Mouse (Mus musculus): ENCODE results near the gene Zfp628. TPM values are rescaled to one million over a fixed set of nuclear protein-coding genes. Genes with fewer than 3 reads are reported as not detected.
A peak's percentile ranks its signal among the peaks of the same experiment; 100 is the strongest.

The Zfp628 gene
- polyA plus RNA-seq, 1 experiment from 2014 or later = 3.3 TPM

- Histone ChIP-seq H3K4me3 (replicated peaks) (no peak within 1 kb of the TSS), H3K27ac (peak within 1 kb of the TSS; percentile 93), H3K4me2 (peak within 1 kb of the TSS; percentile 57), H3K27me3 (replicated peaks) (no peaks in the 10 kb centered on the region), H3K4me1 (peaks cover 52% of the 10 kb centered on the region), H3K36me3 (peaks cover 6% of the 10 kb centered on the region; the same call in 1 of the 2 replicates), H3K9ac (no peak within 1 kb of the TSS), H3K9me3 (no peaks in the 10 kb centered on the region)
- 6% methylated on average over 6 of the region's 6 CpGs for WGBS
- peak; percentile 56 for ATAC-seq (ENCODE audit: insufficient read depth, low FRiP score, low read depth)
Observed at GRCm38 (mm10) chr7:4925441-4926381, 10.7 kb downstream of the Zfp628 start, which contains the start of gene Ssc5d. Gene Ssc5d (plus strand): TSS chr7:4925785.

- H3K9ac ChIP-seq = no peak overlapping the region
- no peak for ATAC-seq (ENCODE audit: insufficient read depth, low FRiP score, low read depth)
- H3K27ac ChIP-seq = no peak overlapping the region
- WGBS = 71% methylated on average over 16 of the region's 16 CpGs
- H3K4me1 ChIP-seq = peaks cover 47% of the 10 kb centered on the region
- no peak overlapping the region for H3K4me2 ChIP-seq
- no peak overlapping the region for H3K4me3 ChIP-seq (replicated peaks)
- H3K9me3 ChIP-seq = no peaks in the 10 kb centered on the region
- no peaks in the 10 kb centered on the region for H3K36me3 ChIP-seq
- H3K27me3 ChIP-seq (replicated peaks) = no peaks in the 10 kb centered on the region
Observed at GRCm38 (mm10) chr7:4926849-4927248, 11.8 kb downstream of the Zfp628 start.

- H3K4me3 ChIP-seq (replicated peaks) = no peak overlapping the region
- H3K4me2 ChIP-seq = peak overlapping the region; percentile 28
- 43% methylated on average over 8 of the region's 8 CpGs for WGBS
- H3K27ac ChIP-seq = no peak overlapping the region
- no peaks in the 10 kb centered on the region for H3K27me3 ChIP-seq (replicated peaks)
- ATAC-seq (ENCODE audit: insufficient read depth, low FRiP score, low read depth) = no peak
- no peak overlapping the region for H3K9ac ChIP-seq
- peaks cover 41% of the 10 kb centered on the region for H3K4me1 ChIP-seq
- H3K9me3 ChIP-seq = no peaks in the 10 kb centered on the region
- H3K36me3 ChIP-seq = no peaks in the 10 kb centered on the region
Observed at GRCm38 (mm10) chr7:4927711-4928110, 12.7 kb downstream of the Zfp628 start.

- Histone ChIP-seq H3K9ac (no peak overlapping the region), H3K36me3 (no peaks in the 10 kb centered on the region), H3K4me1 (peaks cover 35% of the 10 kb centered on the region), H3K27ac (no peak overlapping the region), H3K27me3 (replicated peaks) (no peaks in the 10 kb centered on the region), H3K4me2 (peak overlapping the region; percentile 28), H3K4me3 (replicated peaks) (no peak overlapping the region), H3K9me3 (no peaks in the 10 kb centered on the region)
- ATAC-seq (ENCODE audit: insufficient read depth, low FRiP score, low read depth) = no peak
- WGBS = 64% methylated on average over 17 of the region's 17 CpGs
Observed at GRCm38 (mm10) chr7:4928323-4928722, 13.3 kb downstream of the Zfp628 start.

GRCm38 (mm10) chr7:4933103-4933502 is 18.1 kb downstream of the Zfp628 start:
- no peak for ATAC-seq (ENCODE audit: insufficient read depth, low FRiP score, low read depth)
- WGBS = 77% methylated on average over 12 of the region's 12 CpGs
- H3K4me2 ChIP-seq = no peak overlapping the region
- no peak overlapping the region for H3K27ac ChIP-seq
- H3K9me3 ChIP-seq = no peaks in the 10 kb centered on the region
- no peaks in the 10 kb centered on the region for H3K4me1 ChIP-seq
- no peak overlapping the region for H3K4me3 ChIP-seq (replicated peaks)
- no peak overlapping the region for H3K9ac ChIP-seq
- no peaks in the 10 kb centered on the region for H3K27me3 ChIP-seq (replicated peaks)
- no peaks in the 10 kb centered on the region for H3K36me3 ChIP-seq

- Histone ChIP-seq H3K27ac (no peak overlapping the region), H3K36me3 (no peaks in the 10 kb centered on the region)
Observed at GRCm38 (mm10) chr7:4934160-4934914, 19.3 kb downstream of the Zfp628 start.

GRCm38 (mm10) chr7:4936832-4937231 is 21.8 kb downstream of the Zfp628 start:
- Histone ChIP-seq H3K27ac (no peak overlapping the region), H3K9me3 (no peaks in the 10 kb centered on the region), H3K4me2 (no peak overlapping the region), H3K4me1 (no peaks in the 10 kb centered on the region), H3K36me3 (no peaks in the 10 kb centered on the region), H3K4me3 (replicated peaks) (no peak overlapping the region), H3K27me3 (replicated peaks) (no peaks in the 10 kb centered on the region), H3K9ac (no peak overlapping the region)
- 73% methylated on average over 10 of the region's 10 CpGs for WGBS
- ATAC-seq (ENCODE audit: insufficient read depth, low FRiP score, low read depth) = no peak

More at GRCm38 (mm10) chr7:4934160-4934914, 19.3 kb downstream of the Zfp628 start:
- no peak overlapping the region for H3K9ac ChIP-seq
- H3K9me3 ChIP-seq = no peaks in the 10 kb centered on the region
- H3K4me1 ChIP-seq = no peaks in the 10 kb centered on the region
- H3K4me3 ChIP-seq (replicated peaks) = no peak overlapping the region
- 74% methylated on average over 4 of the region's 4 CpGs for WGBS
- H3K27me3 ChIP-seq (replicated peaks) = no peaks in the 10 kb centered on the region
- ATAC-seq (ENCODE audit: insufficient read depth, low FRiP score, low read depth) = no peak
- no peak overlapping the region for H3K4me2 ChIP-seq

GRCm38 (mm10) chr7:4937392-4937791 is 22.4 kb downstream of the Zfp628 start:
- 76% methylated on average over 10 of the region's 11 CpGs for WGBS
- Histone ChIP-seq H3K9me3 (no peaks in the 10 kb centered on the region), H3K9ac (no peak overlapping the region), H3K27me3 (replicated peaks) (no peaks in the 10 kb centered on the region), H3K4me2 (no peak overlapping the region), H3K4me1 (no peaks in the 10 kb centered on the region), H3K27ac (no peak overlapping the region), H3K4me3 (replicated peaks) (no peak overlapping the region), H3K36me3 (no peaks in the 10 kb centered on the region)
- no peak for ATAC-seq (ENCODE audit: insufficient read depth, low FRiP score, low read depth)

GRCm38 (mm10) chr7:4938456-4938855 is 23.4 kb downstream of the Zfp628 start:
- Histone ChIP-seq H3K4me2 (no peak overlapping the region), H3K4me3 (replicated peaks) (no peak overlapping the region), H3K27me3 (replicated peaks) (no peaks in the 10 kb centered on the region), H3K36me3 (no peaks in the 10 kb centered on the region), H3K27ac (no peak overlapping the region), H3K4me1 (0 out of 2 replicates have a peak, but pooled peaks cover 2% of the 10 kb centered on the region), H3K9ac (no peak overlapping the region), H3K9me3 (no peaks in the 10 kb centered on the region)
- WGBS = 20% methylated on average over 2 of the region's 2 CpGs
- no peak for ATAC-seq (ENCODE audit: insufficient read depth, low FRiP score, low read depth)

- 20% methylated on average over 9 of the region's 9 CpGs for WGBS
- H3K27me3 ChIP-seq (replicated peaks) = no peaks in the 10 kb centered on the region
- no peak overlapping the region for H3K4me2 ChIP-seq
- 0 out of 2 replicates have a peak, but pooled peaks cover 2% of the 10 kb centered on the region for H3K4me1 ChIP-seq
- H3K4me3 ChIP-seq (replicated peaks) = no peak overlapping the region
- no peaks in the 10 kb centered on the region for H3K36me3 ChIP-seq
- H3K27ac ChIP-seq = no peak overlapping the region
- peak; percentile 51 for ATAC-seq (ENCODE audit: insufficient read depth, low FRiP score, low read depth)
- H3K9ac ChIP-seq = no peak overlapping the region
- no peaks in the 10 kb centered on the region for H3K9me3 ChIP-seq
Observed at GRCm38 (mm10) chr7:4940068-4940479, 25.1 kb downstream of the Zfp628 start.

GRCm38 (mm10) chr7:4942673-4943072 is 27.7 kb downstream of the Zfp628 start:
- no peak for ATAC-seq (ENCODE audit: insufficient read depth, low FRiP score, low read depth)
- H3K4me3 ChIP-seq (replicated peaks) = no peak overlapping the region
- WGBS = 47% methylated on average over 5 of the region's 5 CpGs

More at GRCm38 (mm10) chr7:4942673-4943072, 27.7 kb downstream of the Zfp628 start:
- H3K9ac ChIP-seq = no peak overlapping the region
- H3K27me3 ChIP-seq (replicated peaks) = no peaks in the 10 kb centered on the region
- H3K4me1 ChIP-seq = 0 out of 2 replicates have a peak, but pooled peaks cover 3% of the 10 kb centered on the region
- no peaks in the 10 kb centered on the region for H3K36me3 ChIP-seq
- no peaks in the 10 kb centered on the region for H3K9me3 ChIP-seq
- H3K27ac ChIP-seq = no peak overlapping the region
- no peak overlapping the region for H3K4me2 ChIP-seq
